ENCODE assay signal across 7 mouse cellular contexts in the genomic region with DNA sequence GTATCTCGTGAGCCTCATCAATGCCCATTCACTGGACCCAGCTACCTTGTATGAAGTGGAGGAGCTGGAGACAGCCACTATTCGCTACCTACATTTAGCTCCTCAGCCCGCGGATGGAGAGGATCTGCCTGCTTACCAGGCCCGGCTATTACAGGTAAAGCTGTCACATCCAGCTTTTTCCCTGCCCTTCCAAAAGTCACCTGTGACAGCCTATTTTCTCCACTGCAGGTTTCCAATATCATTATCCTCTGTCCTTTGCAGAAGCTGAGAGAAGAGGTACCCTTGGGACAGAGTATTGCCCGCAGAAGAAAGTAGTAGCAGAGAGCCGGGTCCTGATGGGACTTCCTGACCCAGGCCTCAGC. TPM values are rescaled to one million over a fixed set of nuclear protein-coding genes. Genes with fewer than 3 reads are reported as not detected.
DNase-seq lines count a peak whose midpoint lies in the region; ATAC-seq and TF ChIP-seq lines count a peak whose summit lies in the region.

A gene (plus strand): TSS at position 301 of the 362 bp plus-strand sequence.

- peak within 1 kb of the TSS; percentile 62 for H3K4me2 ChIP-seq in lung, embryonic 14.5 days

- no peaks in the 10 kb centered on the region for H3K9me3 ChIP-seq in lung, embryonic 14.5 days (ENCODE audit: low read depth, low read length)
- H3K9me3 ChIP-seq in megakaryocyte, embryonic 14.5 days: no peaks in the 10 kb centered on the region

- 0 out of 2 replicates have a peak, but pooled peaks cover 4% of the 10 kb centered on the region for H3K4me1 ChIP-seq in lung, embryonic 14.5 days (ENCODE audit: insufficient read depth)
- no peaks in the 10 kb centered on the region for H3K4me1 ChIP-seq in cortical plate, adult 2 months (ENCODE audit: control insufficient read depth, insufficient read depth, low read length)
- peaks cover 63% of the 10 kb centered on the region for H3K4me1 ChIP-seq in megakaryocyte, embryonic 14.5 days

- H3K4me3 ChIP-seq in lung, embryonic 14.5 days (ENCODE audit: low read depth, low read length): peak within 1 kb of the TSS; percentile 32
- H3K4me3 ChIP-seq in cortical plate, adult 2 months (ENCODE audit: insufficient read depth, low read length): 0 out of 2 replicates have a peak within 1 kb of the TSS, but pooled peaks have one; percentile 1
- H3K4me3 ChIP-seq in megakaryocyte, embryonic 14.5 days (replicated peaks): peak within 1 kb of the TSS; percentile 95

- intact Hi-C loops in heart, postnatal 36 days (cut with DNase I): loop anchor here (2.0 kb wide), 1 partner anchor 104 kb away; no protein-coding TSS in a partner anchor

- H3K27me3 ChIP-seq in lung, embryonic 14.5 days (ENCODE audit: insufficient read depth, low read length): no peaks in the 10 kb centered on the region
- H3K27me3 ChIP-seq in megakaryocyte, embryonic 14.5 days (replicated peaks): no peaks in the 10 kb centered on the region

- no peak for TF ChIP-seq CTCF in lung, embryonic 14.5 days (IDR thresholded peaks at IDR 0.05; ENCODE audit: low read depth)
- TF ChIP-seq CTCF in cortical plate, adult 2 months (IDR thresholded peaks at IDR 0.05; ENCODE audit: extremely low read depth, insufficient read depth, low read length): no peak

- peak within 1 kb of the TSS; percentile 77 for H3K27ac ChIP-seq in lung, embryonic 14.5 days (ENCODE audit: low read depth)
- H3K27ac ChIP-seq in cortical plate, adult 2 months (ENCODE audit: insufficient read depth, low read length): no peak within 1 kb of the TSS

- no peak for TF ChIP-seq POLR2A in cortical plate, adult 2 months (IDR thresholded peaks at IDR 0.05; ENCODE audit: extremely low read depth, insufficient read depth, low read length)

- H3K36me3 ChIP-seq in lung, embryonic 14.5 days (ENCODE audit: insufficient read depth): peaks cover 68% of the 10 kb centered on the region
- H3K36me3 ChIP-seq in megakaryocyte, embryonic 14.5 days (replicated peaks; ENCODE audit: low read length): peaks cover 88% of the 10 kb centered on the region

- ATAC-seq in lung, embryonic 14.5 days (ENCODE audit: insufficient read depth): no peak

- H3K9ac ChIP-seq in lung, embryonic 14.5 days: peak within 1 kb of the TSS; percentile 53

- 84% methylated on average over 7 of the region's 7 CpGs for WGBS in lung, embryonic 14.5 days

- no peak for DNase-seq in lung, embryonic 14.5 days
- no peak for DNase-seq in lung, adult 18-20 months
- no peak for DNase-seq in heart, postnatal 36 days
- no peak for DNase-seq in gastrocnemius, postnatal 25 days
- no peak for DNase-seq in frontal cortex, postnatal 10 days (ENCODE audit: low spot score in 2 of 2)

RNA-seq across cellular contexts. Expression of the gene that starts here (rescaled TPM):
- polyA plus RNA-seq in lung, embryonic 14.5 days (2014; fragmentation: Nextera tagmentation; extraction: Ambion mirVana): 8.9 and 9.0 TPM in 2 replicates
- 18.2 and 21.2 TPM in 2 replicates for polyA plus RNA-seq in cortical plate, adult 2 months (2012; rRNA removed)
- 10 to 100 TPM; 10.6 to 17.7 TPM for total RNA-seq in heart, postnatal 36 days (2021)
- polyA plus RNA-seq in megakaryocyte, embryonic 14.5 days (2012; ENCODE audit: insufficient read depth, low replicate concordance): 40.0 and 114 TPM in 2 replicates
- total RNA-seq in gastrocnemius, postnatal 25 days (2021): 1 to 10 TPM; 4.1 to 5.4 TPM

Comparison
In these comparisons a context has a peak if more than half of its experiments do, and no peak if none do; other contexts are left out.
1. H3K4me3 ChIP-seq: peak in every context shown above with its lines; median percentile 95 in megakaryocyte, embryonic 14.5 days; 32 in lung, embryonic 14.5 days; 1 in cortical plate, adult 2 months.